Mouse (Mus musculus) thymus, postnatal 0 days (tissue): ENCODE results near the gene Mettl8. TPM values are rescaled to one million over a fixed set of nuclear protein-coding genes. Genes with fewer than 3 reads are reported as not detected.

ENCODE experiments used
- DNase-seq: peaks from one replicate; pipeline ENCODE4 v3.0.0-alpha.2; 2015; ENCODE audit warnings: low spot score
- polyA plus RNA-seq: library from polyadenylated mRNA; unstranded; fragments of >200 nt; fragmentation: Nextera tagmentation; extraction: Ambion mirVana; gene quantifications from 2 replicates; pipeline ENCODE4 v1.2.1, GENCODE M21; 2015

Gene Mettl8
- polyA plus RNA-seq, 1 experiment from 2014 or later = 25.4 TPM

GRCm38 (mm10) chr2:70989201-70990191 is 65.9 kb downstream of the Mettl8 start:
- DNase-seq = peak; percentile 17

- DNase-seq = no peak
These were observed 77.1 kb downstream of the Mettl8 start for GRCm38 (mm10) chr2:70978271-70978670.

- DNase-seq = no peak
These were observed 80.6 kb downstream of the Mettl8 start for GRCm38 (mm10) chr2:70974769-70975168.

GRCm38 (mm10) chr2:70972795-70973518 is 82.4 kb downstream of the Mettl8 start:
- DNase-seq = no peak

GRCm38 (mm10) chr2:70970158-70970741 is 85.1 kb downstream of the Mettl8 start:
- no peak for DNase-seq

- no peak for DNase-seq
These were observed 87.1 kb downstream of the Mettl8 start for GRCm38 (mm10) chr2:70968305-70968704.

GRCm38 (mm10) chr2:70967216-70967615 is 88.2 kb downstream of the Mettl8 start:
- DNase-seq = peak; percentile 70

- no peak for DNase-seq
These were observed 90.6 kb downstream of the Mettl8 start for GRCm38 (mm10) chr2:70964809-70965208.

- DNase-seq = no peak
These were observed 92.5 kb downstream of the Mettl8 start for GRCm38 (mm10) chr2:70962921-70963320.

- no peak for DNase-seq
These were observed 94.1 kb downstream of the Mettl8 start for GRCm38 (mm10) chr2:70961086-70961941.

- DNase-seq = no peak
These were observed 95.3 kb downstream of the Mettl8 start for GRCm38 (mm10) chr2:70960090-70960489.

GRCm38 (mm10) chr2:70959337-70959736 is 96.0 kb downstream of the Mettl8 start:
- DNase-seq = no peak

GRCm38 (mm10) chr2:70958536-70958935 is 96.8 kb downstream of the Mettl8 start:
- DNase-seq = peak; percentile 43

- DNase-seq = no peak
These were observed 101.8 kb downstream of the Mettl8 start for GRCm38 (mm10) chr2:70953616-70954015.

- no peak for DNase-seq
These were observed 103.4 kb downstream of the Mettl8 start for GRCm38 (mm10) chr2:70951944-70952343.

- DNase-seq = no peak
These were observed 110.7 kb downstream of the Mettl8 start for GRCm38 (mm10) chr2:70944511-70945305.

GRCm38 (mm10) chr2:70940826-70941225 is 114.6 kb downstream of the Mettl8 start:
- no peak for DNase-seq

- DNase-seq = peak; percentile 78
These were observed 116.4 kb downstream of the Mettl8 start for GRCm38 (mm10) chr2:70938844-70939494.

GRCm38 (mm10) chr2:70934772-70935171 is 120.6 kb downstream of the Mettl8 start:
- DNase-seq = no peak
